Mouse (Mus musculus) midbrain, embryonic 16.5 days (tissue): ENCODE measurements at regions not wholly inside any gene's neighbourhood (a gene's known extent, or its start where the extent isn't known, plus 50 kb on each side); places are given as distances from the start of the nearest gene placed in this dataset.
"Not testable (repeated sequence)": the region's sequence is repeated elsewhere in the genome, so short reads cannot be mapped to it uniquely, and the experiment has no call there.

Experiments used
- ATAC-seq: fragments of 200-750 bp; cut with Nextera tagmentation; 2 replicates; pipeline ENCODE4 v1.8.0; 2017; ENCODE audit warnings: moderate TSS enrichment
- H3K27ac ChIP-seq: fragments of 300-500 bp; sonication (generic); 2 replicates; pipeline ENCODE4 v1.5.1; 2014; ENCODE audit warnings: mild to moderate bottlenecking, low read length, mixed read lengths
- H3K27me3 ChIP-seq: fragments of 300-500 bp; sonication (generic); 2 replicates; pipeline ENCODE4 v1.6.1; 2014; ENCODE audit warnings: low read depth, low read length, mixed read lengths; ENCODE audit not compliant: control insufficient read depth, insufficient read depth
- H3K36me3 ChIP-seq: fragments of 300-500 bp; sonication (generic); 2 replicates; pipeline ENCODE4 v1.6.1; 2014; ENCODE audit warnings: mild to moderate bottlenecking, low read length, moderate library complexity, mixed read lengths; ENCODE audit not compliant: control insufficient read depth, insufficient read depth
- H3K4me1 ChIP-seq: fragments of 300-500 bp; sonication (generic); 2 replicates; pipeline ENCODE4 v1.6.1; 2014; ENCODE audit warnings: mild to moderate bottlenecking, low read length, mixed read lengths; ENCODE audit not compliant: control insufficient read depth, insufficient read depth
- H3K4me2 ChIP-seq: fragments of 300-500 bp; sonication (generic); 2 replicates; pipeline ENCODE4 v1.6.1; 2014; ENCODE audit warnings: mild to moderate bottlenecking, low read length, mixed read lengths
- H3K4me3 ChIP-seq: fragments of 300-500 bp; sonication (generic); 2 replicates; pipeline ENCODE4 v1.5.1; 2014; ENCODE audit warnings: low read depth, mild to moderate bottlenecking, low read length, moderate library complexity, mixed read lengths
- H3K9ac ChIP-seq: fragments of 300-500 bp; sonication (generic); 2 replicates; pipeline ENCODE4 v1.6.1; 2014; ENCODE audit warnings: low read depth, low read length, mixed read lengths
- H3K9me3 ChIP-seq: fragments of 300-500 bp; sonication (generic); replicated peaks from 2 replicates; pipeline ENCODE4 v1.6.1; 2014; ENCODE audit warnings: mild to moderate bottlenecking, low read length, mixed read lengths; ENCODE audit not compliant: control insufficient read depth, poor library complexity, severe bottlenecking
- WGBS: fragments of 180-500 bp; shearing (Covaris S2); extraction: QIAGEN DNeasy Blood & Tissue Kit; methylation state at CpG from one replicate; pipeline ENCODE4 v1.1.7; 2014; 5-methylcytosine and 5-hydroxymethylcytosine counted together

DNA sequence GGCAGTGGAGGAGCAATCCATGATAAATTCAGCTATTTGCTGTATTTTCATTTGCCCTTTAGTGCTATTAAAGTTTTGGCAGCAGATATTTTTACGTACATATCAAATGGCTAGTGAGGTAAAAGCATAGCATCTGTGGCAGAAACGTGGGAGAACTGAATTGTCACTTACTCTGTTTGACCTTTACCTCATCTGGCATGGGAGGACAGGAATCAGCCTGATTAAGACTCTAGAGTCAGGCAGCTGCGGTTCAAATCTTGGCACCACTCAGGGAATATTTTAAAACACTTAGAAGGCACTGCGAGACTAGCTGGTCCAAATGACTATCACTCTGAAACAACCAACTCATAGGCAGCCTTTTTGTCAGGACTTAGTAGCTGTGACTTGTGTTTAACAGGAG, 337.4 kb upstream of the Cwc22 start:
- no peak for ATAC-seq
- WGBS = 67% methylated on average over 4 of the region's 4 CpGs

DNA sequence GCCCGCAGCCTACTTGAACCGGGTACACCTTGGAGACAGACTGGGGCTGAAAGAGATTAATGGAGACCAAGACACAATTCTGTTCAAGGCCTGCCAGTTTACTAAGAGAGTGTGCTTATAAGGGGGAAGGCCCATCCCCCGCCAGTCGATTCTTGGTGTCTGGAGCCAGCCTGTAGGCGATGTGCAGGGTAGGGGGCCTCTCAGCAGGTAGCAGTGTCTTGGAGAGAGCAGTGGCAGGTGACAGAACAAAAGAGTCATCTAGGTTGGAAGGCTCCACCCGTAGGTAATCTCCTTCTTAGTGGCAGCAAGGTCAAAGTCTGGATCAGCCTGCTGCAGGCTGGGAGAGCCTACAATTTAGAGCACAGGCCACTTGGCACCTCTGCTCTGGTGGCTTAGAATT, 335.7 kb upstream of the Cwc22 start:
- H3K27ac ChIP-seq, H3K36me3 ChIP-seq, ATAC-seq, H3K27me3 ChIP-seq, H3K4me3 ChIP-seq, H3K4me2 ChIP-seq, H3K9me3 ChIP-seq, H3K4me1 ChIP-seq, H3K9ac ChIP-seq: not testable (repeated sequence)
- WGBS = 58% methylated on average over 6 of the region's 6 CpGs

More for the DNA sequence above, 337.4 kb upstream of the Cwc22 start:
- H3K36me3 ChIP-seq = no peaks in the 10 kb centered on the region
- no peak overlapping the region for H3K4me3 ChIP-seq
- no peak overlapping the region for H3K9ac ChIP-seq
- H3K9me3 ChIP-seq = no peaks in the 10 kb centered on the region
- no peaks in the 10 kb centered on the region; the same call in 1 of the 2 replicates for H3K4me1 ChIP-seq
- H3K27ac ChIP-seq = no peak overlapping the region
- no peak overlapping the region for H3K4me2 ChIP-seq
- no peaks in the 10 kb centered on the region for H3K27me3 ChIP-seq

GRCm38 (mm10) chr2:78280219-78280915, 334.2 kb upstream of the Cwc22 start:
- H3K27me3 ChIP-seq = no peaks in the 10 kb centered on the region
- H3K4me3 ChIP-seq = no peak overlapping the region
- H3K4me2 ChIP-seq = no peak overlapping the region
- WGBS = 75% methylated on average over 5 of the region's 5 CpGs
- H3K36me3 ChIP-seq = no peaks in the 10 kb centered on the region
- H3K4me1 ChIP-seq = no peaks in the 10 kb centered on the region; the same call in 1 of the 2 replicates
- no peak for ATAC-seq
- H3K27ac ChIP-seq = no peak overlapping the region
- H3K9me3 ChIP-seq = no peaks in the 10 kb centered on the region
- H3K9ac ChIP-seq = no peak overlapping the region

DNA sequence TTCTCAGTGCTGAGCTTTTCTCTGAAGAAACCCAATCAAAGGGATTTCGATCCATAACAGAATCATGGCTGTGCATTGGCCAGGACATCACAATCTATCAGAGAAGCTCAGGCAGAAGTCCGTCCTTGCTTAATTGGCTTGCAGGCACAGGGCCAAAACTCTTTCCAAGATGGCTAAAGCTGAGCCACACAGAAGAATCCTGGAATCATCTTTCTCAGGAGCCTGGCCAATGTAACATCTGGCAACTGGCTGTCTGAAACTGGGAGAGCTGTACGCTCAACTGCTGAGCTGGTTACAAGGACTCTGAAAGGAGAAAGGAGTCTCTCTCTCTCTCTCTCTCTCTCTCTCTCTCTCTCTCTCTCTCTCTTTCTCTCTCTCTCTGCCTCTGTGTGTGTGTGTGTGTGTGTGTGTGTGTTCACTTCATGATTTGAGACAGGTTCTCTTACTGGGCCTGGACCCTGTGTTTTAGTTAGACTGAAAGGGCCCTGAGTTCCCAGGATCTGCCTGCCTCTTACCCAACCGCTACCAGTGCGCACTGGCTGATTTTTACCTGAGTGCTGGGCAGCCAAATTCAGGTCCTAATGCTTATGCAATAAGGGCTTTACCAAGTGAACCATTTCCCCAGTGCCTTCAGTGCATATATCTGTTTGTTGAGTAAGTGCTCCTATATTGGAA, 333.3 kb upstream of the Cwc22 start:
- Histone ChIP-seq H3K9ac (no peak overlapping the region), H3K27ac (no peak overlapping the region), H3K27me3 (no peaks in the 10 kb centered on the region), H3K9me3 (no peaks in the 10 kb centered on the region), H3K4me1 (no peaks in the 10 kb centered on the region), H3K36me3 (no peaks in the 10 kb centered on the region), H3K4me3 (no peak overlapping the region), H3K4me2 (no peak overlapping the region)
- no peak for ATAC-seq
- 74% methylated on average over 5 of the region's 5 CpGs for WGBS

GRCm38 (mm10) chr2:78278630-78279029, 332.5 kb upstream of the Cwc22 start:
- 84% methylated on average over 2 of the region's 2 CpGs for WGBS
- Histone ChIP-seq H3K36me3 (no peaks in the 10 kb centered on the region), H3K27me3 (no peaks in the 10 kb centered on the region), H3K4me1 (no peaks in the 10 kb centered on the region), H3K9me3 (no peaks in the 10 kb centered on the region), H3K4me3 (no peak overlapping the region), H3K4me2 (no peak overlapping the region), H3K9ac (no peak overlapping the region), H3K27ac (no peak overlapping the region)
- no peak for ATAC-seq

DNA sequence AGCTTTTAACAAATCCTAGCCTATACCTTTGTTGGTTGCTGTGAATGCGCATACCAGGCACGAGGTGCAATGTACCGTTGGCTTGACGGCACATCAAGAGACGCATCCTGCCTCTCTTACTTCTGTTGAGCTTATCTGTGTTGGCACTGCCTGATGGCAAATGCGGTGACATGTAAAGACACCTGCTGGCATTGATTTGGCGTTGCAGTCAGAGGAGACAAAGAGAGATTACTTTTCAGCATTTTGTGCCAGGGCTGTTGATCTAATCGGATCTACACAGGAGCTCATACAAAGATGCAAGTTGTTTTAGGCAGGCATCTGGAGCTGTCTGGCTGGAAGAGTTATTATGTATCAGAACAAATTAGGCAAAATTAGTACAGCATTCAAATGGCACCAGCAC, 331.5 kb upstream of the Cwc22 start:
- Histone ChIP-seq H3K4me3 (no peak overlapping the region), H3K9me3 (no peaks in the 10 kb centered on the region), H3K4me1 (no peaks in the 10 kb centered on the region), H3K4me2 (no peak overlapping the region), H3K36me3 (no peaks in the 10 kb centered on the region), H3K27me3 (no peaks in the 10 kb centered on the region), H3K27ac (no peak overlapping the region), H3K9ac (no peak overlapping the region)
- 62% methylated on average over 8 of the region's 8 CpGs for WGBS
- no peak for ATAC-seq

- H3K27ac ChIP-seq = no peak overlapping the region
Measured at GRCm38 (mm10) chr2:78274122-78274521, 327.9 kb upstream of the Cwc22 start.

GRCm38 (mm10) chr2:78268705-78269104, 322.5 kb upstream of the Cwc22 start:
- no peaks in the 10 kb centered on the region for H3K27me3 ChIP-seq
- no peak for ATAC-seq
- H3K9ac ChIP-seq = no peak overlapping the region
- 83% methylated on average over 4 of the region's 4 CpGs for WGBS
- no peak overlapping the region for H3K4me3 ChIP-seq
- no peak overlapping the region for H3K27ac ChIP-seq
- H3K4me1 ChIP-seq = no peaks in the 10 kb centered on the region
- no peaks in the 10 kb centered on the region for H3K9me3 ChIP-seq
- no peaks in the 10 kb centered on the region for H3K36me3 ChIP-seq
- H3K4me2 ChIP-seq = no peak overlapping the region

More at GRCm38 (mm10) chr2:78274122-78274521, 327.9 kb upstream of the Cwc22 start:
- no peak for ATAC-seq
- 86% methylated on average over 5 of the region's 5 CpGs for WGBS
- Histone ChIP-seq H3K27me3 (no peaks in the 10 kb centered on the region), H3K36me3 (no peaks in the 10 kb centered on the region), H3K4me3 (no peak overlapping the region), H3K9ac (no peak overlapping the region), H3K9me3 (no peaks in the 10 kb centered on the region), H3K4me1 (no peaks in the 10 kb centered on the region), H3K4me2 (no peak overlapping the region)

DNA sequence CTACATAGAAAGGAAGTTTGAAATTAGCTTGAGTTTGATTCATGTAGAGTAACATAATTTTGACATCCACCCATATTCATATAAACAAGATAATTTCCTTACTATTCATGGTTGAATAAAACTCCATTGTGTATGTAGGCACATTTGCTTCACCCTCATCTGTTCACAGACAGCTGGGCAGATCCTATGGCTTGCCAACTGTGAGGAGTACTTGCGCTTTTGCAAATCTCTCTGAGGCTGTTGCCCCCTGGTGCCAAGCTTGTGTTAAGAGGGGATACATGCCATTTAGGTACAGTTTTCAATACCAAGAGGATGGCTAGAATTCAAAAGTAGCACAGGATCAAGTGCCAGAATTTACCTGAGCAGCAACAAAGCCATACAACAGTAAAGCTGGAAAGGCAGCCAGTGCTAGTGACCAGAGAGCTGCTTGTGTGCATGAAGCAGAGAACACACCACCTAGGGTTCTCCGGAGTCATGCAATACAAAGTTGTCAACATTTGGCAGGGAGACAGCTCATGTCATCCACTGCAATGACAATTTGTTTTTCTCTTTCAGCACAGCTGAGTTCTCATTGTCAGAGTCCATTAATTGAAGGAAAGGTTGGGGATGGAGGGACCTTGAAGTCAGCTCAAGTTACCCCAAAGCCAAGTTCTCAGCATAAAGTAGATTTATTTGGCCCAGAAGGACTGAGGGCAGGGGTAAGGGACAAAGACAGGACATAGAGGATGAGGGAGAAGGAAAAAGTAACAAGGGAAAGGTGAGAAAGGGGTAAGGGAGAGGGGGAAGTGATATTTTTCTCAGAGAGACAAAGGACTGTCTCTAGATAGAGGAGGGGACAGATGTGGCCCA, 321.6 kb upstream of the Cwc22 start:
- ATAC-seq = no peak
- Histone ChIP-seq H3K36me3 (no peaks in the 10 kb centered on the region), H3K4me2 (no peak overlapping the region), H3K27me3 (no peaks in the 10 kb centered on the region), H3K4me3 (no peak overlapping the region), H3K4me1 (no peaks in the 10 kb centered on the region), H3K9me3 (no peaks in the 10 kb centered on the region), H3K27ac (no peak overlapping the region), H3K9ac (no peak overlapping the region)
- WGBS = 91% methylated on average over 2 of the region's 2 CpGs
